Mouse (Mus musculus): ENCODE data around the gene Gtf3c6. TPM values are rescaled to one million over a fixed set of nuclear protein-coding genes. Genes with fewer than 3 reads are reported as not detected.

Gtf3c6 gene
- total and polyA plus RNA-seq, 3 experiments = 32.5 to 107 (median 32.7) TPM

DNA sequence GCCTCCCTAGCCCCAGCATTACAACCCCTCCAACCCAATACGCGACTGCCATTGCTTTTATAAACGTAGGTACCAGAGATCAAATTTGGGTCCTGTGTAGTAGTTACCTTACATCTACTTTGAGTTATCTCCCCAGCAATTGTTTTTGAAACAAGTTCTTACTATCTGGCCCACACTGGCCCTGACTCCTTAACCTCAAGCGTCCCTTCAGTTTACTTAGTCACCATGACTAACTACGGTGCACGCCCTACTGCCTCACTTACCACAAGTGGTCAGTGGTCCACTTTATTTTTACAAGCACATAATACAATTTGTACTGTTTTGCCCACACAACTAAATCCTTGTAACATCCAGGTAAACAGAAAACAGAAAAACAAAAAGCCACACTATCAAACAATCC lies 34.7 kb upstream of the Gtf3c6 start:
- no peak overlapping the region for H3K27ac ChIP-seq (ENCODE audit: insufficient read depth, low read depth)
- in situ Hi-C loops (cut with MboI; ENCODE audit: low pct_ligation_motif_present, low pct_unique_long_range_greater_than_20kb, low sequenced_read_pairs) (no loop called here), dilution Hi-C loops (cut with MboI; ENCODE audit: extremely low pct_ligation_motif_present, extremely low pct_unique_long_range_greater_than_20kb, low sequenced_read_pairs) (no loop called here)
- no peak for DNase-seq (ENCODE audit: extremely low read depth)
- H3K9me3 ChIP-seq (replicated peaks; ENCODE audit: low read length) = no peaks in the 10 kb centered on the region
- H3K4me3 ChIP-seq (replicated peaks in 1 of 3; ENCODE audit: low read depth in 2 of 3, low read length in 2 of 3, poor library complexity in 1 of 3) = no peak overlapping the region
- peaks cover 55% of the 10 kb centered on the region for H3K79me2 ChIP-seq (replicated peaks; ENCODE audit: control insufficient read depth, extremely low read depth, insufficient read depth, poor library complexity, severe bottlenecking)
- no peaks in the 10 kb centered on the region for H3K27me3 ChIP-seq (replicated peaks)
- no peak for TF ChIP-seq EP300 (IDR thresholded peaks at IDR 0.05; ENCODE audit: low read length)
- no peak for TF ChIP-seq IRF4 (IDR thresholded peaks at IDR 0.05; ENCODE audit: low read depth, low read length)
- no peak for TF ChIP-seq NRF1 (IDR thresholded peaks at IDR 0.05; ENCODE audit: low read depth, low read length)
- no peak for TF ChIP-seq ZC3H11A (IDR thresholded peaks at IDR 0.05; ENCODE audit: low read depth, low read length)
- TF ChIP-seq ELF1 (IDR thresholded peaks at IDR 0.05; ENCODE audit: low read depth, low read length) = no peak
- TF ChIP-seq NELFE (IDR thresholded peaks at IDR 0.05; ENCODE audit: low read depth, low read length) = no peak
- TF ChIP-seq PAX5 (IDR thresholded peaks at IDR 0.05; ENCODE audit: low read length) = no peak
- TF ChIP-seq TBP (conservative IDR thresholded peaks at IDR 0.05; ENCODE audit: low read depth, low read length) = no peak
- TF ChIP-seq ETS1 (conservative IDR thresholded peaks at IDR 0.05; ENCODE audit: low read depth, low read length) = no peak
- no peak for TF ChIP-seq TCF12 (IDR thresholded peaks at IDR 0.05; ENCODE audit: low read depth, low read length)
- no peak for TF ChIP-seq USF2 (conservative IDR thresholded peaks at IDR 0.05; ENCODE audit: low read depth, low read length)
- peaks cover 24 to 71% of the 10 kb centered on the region in 2 experiments for H3K36me3 ChIP-seq (replicated peaks in 1 of 2; ENCODE audit: control insufficient read depth in 1 of 2, insufficient read depth in 1 of 2, low read length in 1 of 2)
- no peak overlapping the region for H3K9ac ChIP-seq (ENCODE audit: insufficient read depth, low read depth)
- H3K4me1 ChIP-seq (ENCODE audit: control insufficient read depth in 1 of 2, insufficient read depth in 2 of 2) = peaks cover 5 to 31% of the 10 kb centered on the region in 2 experiments; a peak in 3 of 4 replicates
- H3K4me2 ChIP-seq (ENCODE audit: insufficient read depth, low read depth, poor library complexity, severe bottlenecking) = no peak overlapping the region

DNA sequence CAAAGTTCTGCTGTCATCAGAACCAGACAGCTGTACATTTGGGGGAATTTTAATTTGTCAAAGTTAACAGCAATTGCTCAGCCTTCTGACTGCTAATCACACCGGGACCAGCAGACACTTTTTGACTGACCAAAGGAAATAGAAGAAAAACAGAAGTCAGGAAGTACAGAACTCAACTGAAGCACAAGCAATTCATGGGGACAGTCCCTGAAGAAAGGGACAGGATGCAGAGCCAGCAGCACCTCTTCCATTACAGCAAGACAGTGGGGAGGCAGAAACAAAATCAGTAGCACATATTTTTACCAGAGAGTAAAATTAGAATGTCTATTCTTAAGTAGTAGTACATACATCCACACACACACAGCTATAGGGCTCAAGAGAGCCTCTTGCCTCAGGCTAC lies 28.9 kb upstream of the Gtf3c6 start:
- H3K9me3 ChIP-seq (replicated peaks; ENCODE audit: low read length) = no peaks in the 10 kb centered on the region
- peaks cover 19 to 39% of the 10 kb centered on the region in 2 experiments for H3K36me3 ChIP-seq (replicated peaks in 1 of 2; ENCODE audit: control insufficient read depth in 1 of 2, insufficient read depth in 1 of 2, low read length in 1 of 2)
- in situ Hi-C loops (cut with MboI; ENCODE audit: low pct_ligation_motif_present, low pct_unique_long_range_greater_than_20kb, low sequenced_read_pairs) = no loop called here

More for the DNA sequence above, 28.9 kb upstream of the Gtf3c6 start:
- dilution Hi-C loops (cut with MboI; ENCODE audit: extremely low pct_ligation_motif_present, extremely low pct_unique_long_range_greater_than_20kb, low sequenced_read_pairs) = no loop called here
- no peak overlapping the region for H3K4me3 ChIP-seq (replicated peaks in 1 of 3; ENCODE audit: low read depth in 2 of 3, low read length in 2 of 3, poor library complexity in 1 of 3)
- no peak for TF ChIP-seq MYC (IDR thresholded peaks at IDR 0.05; ENCODE audit: low read depth, low read length)
- no peak for TF ChIP-seq UBTF (IDR thresholded peaks at IDR 0.05; ENCODE audit: low read depth, low read length)
- no peak for TF ChIP-seq MEF2A (IDR thresholded peaks at IDR 0.05; ENCODE audit: borderline replicate concordance, low read depth, low read length)
- no peak for TF ChIP-seq ELF1 (IDR thresholded peaks at IDR 0.05; ENCODE audit: low read depth, low read length)
- no peak for TF ChIP-seq MAFK (IDR thresholded peaks at IDR 0.05; ENCODE audit: insufficient replicate concordance, low read length)
- TF ChIP-seq ZC3H11A (IDR thresholded peaks at IDR 0.05; ENCODE audit: low read depth, low read length) = no peak
- TF ChIP-seq BHLHE40 (IDR thresholded peaks at IDR 0.05; ENCODE audit: low read depth, low read length) = no peak
- no peak for TF ChIP-seq RCOR1 (conservative IDR thresholded peaks at IDR 0.05; ENCODE audit: low read depth, low read length)
- no peak for TF ChIP-seq CTCF (conservative IDR thresholded peaks at IDR 0.05 in 1 of 2, IDR thresholded peaks at IDR 0.05 in 1 of 2; ENCODE audit: low read depth in 2 of 2, low read length in 2 of 2)
- no peak for TF ChIP-seq POLR2AphosphoS2 (IDR thresholded peaks at IDR 0.05; ENCODE audit: low read depth, low read length)
- no peaks in the 10 kb centered on the region for H3K27me3 ChIP-seq (replicated peaks)
- no peaks in the 10 kb centered on the region for H3K79me2 ChIP-seq (replicated peaks; ENCODE audit: control insufficient read depth, extremely low read depth, insufficient read depth, poor library complexity, severe bottlenecking)
- H3K27ac ChIP-seq (ENCODE audit: insufficient read depth, low read depth) = no peak overlapping the region
- H3K9ac ChIP-seq (ENCODE audit: insufficient read depth, low read depth) = no peak overlapping the region
- H3K4me2 ChIP-seq (ENCODE audit: insufficient read depth, low read depth, poor library complexity, severe bottlenecking) = no peak overlapping the region
- H3K4me1 ChIP-seq (ENCODE audit: control insufficient read depth in 1 of 2, insufficient read depth in 2 of 2) = peaks cover 0 to 11% of the 10 kb centered on the region in 2 experiments; a peak in 2 of 4 replicates
- peak; percentile 44 for DNase-seq (ENCODE audit: extremely low read depth)

All from CH12.LX (cell line).